Mouse (Mus musculus): Measurements from ENCODE around the gene Smarca2.
"Not testable (repeated sequence)": the region's sequence is repeated elsewhere in the genome, so short reads cannot be mapped to it uniquely, and the experiment has no call there.

The Smarca2 gene

DNA sequence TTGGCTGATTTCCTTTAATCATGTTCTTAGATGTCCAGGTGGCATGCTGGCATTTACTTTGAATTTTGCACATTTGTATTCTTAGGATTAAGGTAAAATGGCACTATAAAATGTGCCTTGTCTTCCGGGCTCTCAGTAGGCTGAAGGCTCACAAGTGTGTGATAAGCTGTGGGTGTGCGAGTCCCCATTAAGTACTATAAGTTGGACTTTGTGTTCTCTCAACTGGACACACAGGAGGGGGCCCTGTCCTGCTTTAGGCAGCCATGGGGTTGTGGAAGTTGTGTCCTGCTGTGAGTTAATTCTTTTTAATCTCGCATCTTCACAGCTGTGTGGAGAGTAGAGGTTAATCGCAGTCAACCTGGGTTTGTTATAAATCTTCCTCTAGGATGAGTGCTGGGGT, 85.7 kb downstream of the Smarca2 start:
- no peak for DNase-seq (ENCODE audit: low spot score in 2 of 2)

DNA sequence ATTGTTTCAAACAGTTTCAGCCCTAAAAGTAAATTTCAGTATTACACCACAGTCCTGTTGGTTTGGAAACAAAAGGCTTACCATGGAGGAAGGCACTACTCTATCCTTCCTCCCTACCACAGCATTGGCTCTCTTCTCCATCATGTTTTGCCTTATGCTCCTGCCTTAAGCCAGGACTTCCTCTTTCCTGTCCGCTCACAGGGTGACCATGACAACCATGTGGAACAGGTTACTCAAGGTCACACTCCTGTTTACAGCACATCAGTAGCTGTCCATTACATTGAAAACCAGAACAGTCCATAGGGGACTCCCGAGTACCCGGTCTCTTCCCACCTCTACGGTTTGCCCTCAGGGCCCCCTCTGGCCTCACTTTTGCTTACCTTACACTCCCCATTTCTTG, 92.3 kb downstream of the Smarca2 start:
- DNase-seq (ENCODE audit: low spot score in 2 of 2) = no peak

DNA sequence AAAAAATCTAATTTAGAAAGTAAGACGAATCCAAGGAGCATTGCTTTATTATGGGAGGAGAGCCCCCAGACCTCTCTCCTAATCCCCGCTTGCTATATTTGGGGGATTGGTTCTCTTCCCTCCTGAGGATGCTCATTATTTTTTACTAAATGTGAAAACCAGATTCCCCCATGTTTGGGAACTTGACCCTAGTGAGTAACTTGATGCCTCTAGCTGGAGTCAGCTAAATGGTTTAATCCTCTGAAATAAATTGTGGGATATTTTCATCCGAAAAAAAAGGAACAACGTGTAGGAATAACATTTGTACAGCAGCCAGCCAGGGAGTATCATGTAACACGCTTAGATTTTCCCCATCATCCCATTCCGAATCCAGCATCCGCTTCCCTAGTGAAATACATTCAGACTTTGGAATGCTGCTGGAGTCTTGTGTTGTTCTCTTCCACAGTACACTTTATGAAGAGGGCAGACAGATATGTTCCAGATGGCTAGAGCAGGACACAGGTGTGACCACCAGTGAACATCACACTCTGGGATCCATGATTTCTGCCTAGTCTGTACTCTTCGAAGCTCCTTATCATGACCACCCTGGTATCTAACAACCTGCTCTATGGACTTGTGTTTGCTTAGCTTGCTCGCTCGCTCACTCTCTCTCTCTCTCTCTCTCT, 99.8 kb downstream of the Smarca2 start:
- no peak for DNase-seq (ENCODE audit: low spot score in 2 of 2)

DNA sequence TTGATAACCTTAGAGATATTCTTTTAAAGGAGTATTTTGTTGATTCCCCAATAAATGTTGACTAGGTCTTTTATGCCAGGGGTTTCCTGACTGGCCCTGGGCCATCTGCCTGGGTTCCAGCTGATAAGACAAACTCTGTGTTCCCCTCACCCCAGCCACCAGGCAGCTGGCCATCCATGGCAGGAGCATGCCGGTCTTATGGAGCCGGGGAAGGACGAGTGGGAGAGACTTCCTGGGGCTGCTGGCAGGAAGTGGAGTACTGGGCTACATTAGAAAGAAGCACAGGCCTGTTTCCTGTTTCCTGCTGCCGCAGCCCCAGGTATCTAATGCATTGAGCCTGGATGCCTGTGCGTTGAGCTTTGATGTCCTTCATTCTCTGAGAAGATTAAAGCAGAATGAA, 102.1 kb downstream of the Smarca2 start:
- no peak for DNase-seq (ENCODE audit: low spot score in 2 of 2)

DNA sequence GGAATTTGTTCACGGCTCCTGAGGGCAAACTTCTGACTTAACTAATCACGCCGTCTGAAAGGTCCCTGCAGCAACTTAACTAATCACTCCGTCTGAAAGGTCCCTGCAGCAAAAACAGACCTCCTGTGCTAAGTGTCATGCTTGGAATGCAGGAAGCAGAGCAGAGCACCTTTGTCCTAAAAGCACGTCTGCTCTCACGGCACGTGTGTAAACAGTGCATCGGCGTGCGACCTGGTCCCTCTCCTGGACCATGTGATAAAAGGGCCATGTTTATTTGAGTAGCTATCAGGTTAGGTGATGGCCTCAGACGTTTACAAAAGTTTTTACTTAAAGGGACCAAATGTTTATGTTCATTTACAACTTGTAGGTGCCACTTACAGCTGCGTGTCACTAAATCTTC, 104.2 kb downstream of the Smarca2 start:
- no peak for DNase-seq (ENCODE audit: low spot score in 2 of 2)

DNA sequence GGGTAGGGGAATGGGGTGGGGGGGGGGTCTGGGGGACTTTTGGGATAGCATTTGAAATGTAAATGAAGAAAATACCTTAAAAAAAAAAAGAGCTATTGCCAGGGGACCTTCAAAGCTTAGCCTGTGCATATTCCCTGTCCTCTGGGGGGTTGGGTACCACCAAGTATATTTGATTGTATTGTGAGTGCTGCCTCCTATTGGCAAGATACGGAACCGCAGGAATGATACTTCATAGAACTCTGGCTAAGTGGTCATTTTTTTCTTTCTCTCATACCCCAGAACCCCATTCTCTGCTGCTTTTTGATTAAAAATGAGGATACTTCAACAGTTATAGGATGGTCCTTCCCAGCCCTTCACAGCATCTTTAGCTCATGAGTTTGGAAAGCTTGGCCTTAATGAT, 106.4 kb downstream of the Smarca2 start:
- DNase-seq (ENCODE audit: low spot score in 2 of 2) = no peak

DNA sequence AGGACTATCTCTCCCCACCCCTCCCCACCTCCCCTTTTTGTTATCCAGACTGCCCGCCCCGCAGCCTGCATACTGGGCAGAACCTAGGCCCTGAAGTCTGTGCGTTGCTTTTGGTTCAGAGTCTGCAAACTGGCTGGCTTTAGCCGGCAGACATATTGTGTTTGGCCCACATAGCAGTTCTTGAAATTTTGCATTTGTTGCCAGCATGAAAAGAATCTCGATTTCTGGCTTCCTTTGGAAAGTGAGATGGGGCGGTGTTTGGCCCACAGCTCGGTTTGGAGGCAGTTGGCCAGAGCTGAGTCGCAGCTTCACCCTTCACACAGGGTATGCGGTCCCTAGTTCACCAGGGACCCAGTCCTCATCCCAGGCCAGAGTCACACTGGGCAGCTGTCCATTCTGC, 111.4 kb downstream of the Smarca2 start:
- no peak for DNase-seq (ENCODE audit: low spot score in 2 of 2)

DNA sequence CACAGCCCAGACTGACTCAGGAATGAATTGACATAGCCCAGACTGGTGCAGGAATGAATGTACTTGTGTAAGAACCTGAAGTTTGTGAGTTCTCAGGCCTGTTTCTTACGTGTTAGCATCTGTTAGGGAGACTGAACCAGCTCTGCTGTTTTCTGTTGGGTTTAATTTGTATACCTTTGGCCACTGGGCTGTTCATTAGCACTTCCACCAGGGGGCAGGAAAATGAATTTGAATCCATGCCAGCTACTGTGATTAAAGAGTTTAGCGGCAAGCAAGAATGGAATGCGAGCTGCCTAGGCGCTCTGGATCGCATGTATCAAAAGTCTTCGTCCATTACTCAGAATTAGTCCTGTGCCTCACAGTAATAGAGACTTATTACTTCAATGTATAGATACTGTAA, 113.4 kb downstream of the Smarca2 start:
- DNase-seq (ENCODE audit: low spot score in 2 of 2) = peak in 1 of 2 experiments; percentile 65

DNA sequence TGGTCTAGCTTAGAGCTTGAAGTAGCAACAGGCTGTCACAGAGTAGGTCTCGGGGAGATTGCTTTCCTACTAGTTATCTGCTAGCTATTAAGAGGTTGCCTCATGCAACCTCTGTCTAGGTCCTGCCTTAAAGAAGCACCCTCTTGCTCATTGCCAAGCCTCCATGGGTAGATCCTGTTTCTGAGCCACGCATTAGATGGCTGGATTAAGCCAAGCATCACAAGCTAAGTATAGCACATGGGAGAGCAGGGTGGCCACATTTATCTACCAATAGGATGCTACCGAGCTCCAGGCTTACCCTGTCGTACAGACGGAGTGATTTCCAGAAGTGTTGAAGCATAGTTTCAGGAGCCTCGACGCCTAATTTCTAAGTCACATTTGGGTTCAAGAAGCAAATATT, 114.3 kb downstream of the Smarca2 start:
- DNase-seq (ENCODE audit: low spot score in 2 of 2) = no peak

DNA sequence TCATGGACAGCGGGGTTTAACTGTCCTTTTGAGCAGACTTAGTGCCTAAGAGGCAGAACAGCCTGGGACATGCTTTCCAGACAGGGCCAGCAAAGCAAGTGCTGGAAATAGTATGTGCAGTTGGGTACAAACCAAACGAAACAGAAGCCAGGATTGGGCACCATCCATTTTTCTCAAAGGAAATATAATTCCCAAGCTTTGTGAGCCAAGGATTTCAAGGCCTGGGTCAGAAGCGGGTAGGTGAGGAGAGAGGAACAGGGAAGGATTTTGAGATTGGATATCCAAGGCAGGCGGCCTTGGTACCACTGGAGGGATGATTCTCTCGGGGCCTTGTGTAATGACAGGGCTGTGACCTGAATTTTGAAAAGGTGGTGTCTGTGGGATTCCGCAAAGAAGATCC, 116.9 kb downstream of the Smarca2 start:
- no peak for DNase-seq (ENCODE audit: low spot score in 2 of 2)

DNA sequence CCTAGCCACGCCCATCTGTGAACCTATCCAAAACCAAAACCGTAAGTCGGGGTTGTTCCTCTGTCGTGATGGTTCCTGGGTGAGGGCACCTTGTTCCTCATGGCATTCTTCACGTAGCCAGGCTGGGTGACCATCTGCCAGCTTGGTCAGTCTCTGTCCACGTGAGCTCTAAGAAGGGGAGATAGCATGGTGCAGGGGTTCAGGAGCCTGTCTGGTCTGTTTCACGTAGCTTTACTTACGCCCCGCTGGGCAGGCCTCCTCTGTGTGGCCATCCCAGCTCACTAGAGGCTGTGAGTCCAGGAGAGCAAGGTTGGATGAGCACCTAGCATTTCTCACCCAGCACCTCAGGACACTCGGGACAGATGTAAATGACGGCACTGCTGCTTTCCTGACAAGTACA, 119.0 kb downstream of the Smarca2 start:
- no peak for DNase-seq (ENCODE audit: low spot score in 2 of 2)

DNA sequence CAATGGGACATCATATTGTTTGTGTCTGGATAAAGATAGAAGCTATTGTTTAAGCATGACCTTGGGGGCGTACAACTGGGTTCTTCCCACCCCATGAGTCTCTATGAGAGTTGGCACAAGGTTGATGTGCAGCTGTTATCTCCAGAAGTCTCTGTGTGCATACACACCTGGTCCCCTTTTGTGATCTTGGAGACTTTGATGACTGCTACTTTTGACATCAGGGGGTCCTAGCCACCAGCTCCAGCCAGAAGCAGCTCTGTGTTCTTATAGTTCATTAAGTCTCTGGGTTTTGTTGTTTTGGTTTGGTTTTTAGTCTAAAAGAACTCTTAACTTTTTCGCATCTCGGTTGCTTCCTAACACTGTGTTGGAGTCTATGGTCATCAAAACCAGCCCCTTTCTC, 119.8 kb downstream of the Smarca2 start:
- no peak for DNase-seq (ENCODE audit: low spot score in 2 of 2)

DNA sequence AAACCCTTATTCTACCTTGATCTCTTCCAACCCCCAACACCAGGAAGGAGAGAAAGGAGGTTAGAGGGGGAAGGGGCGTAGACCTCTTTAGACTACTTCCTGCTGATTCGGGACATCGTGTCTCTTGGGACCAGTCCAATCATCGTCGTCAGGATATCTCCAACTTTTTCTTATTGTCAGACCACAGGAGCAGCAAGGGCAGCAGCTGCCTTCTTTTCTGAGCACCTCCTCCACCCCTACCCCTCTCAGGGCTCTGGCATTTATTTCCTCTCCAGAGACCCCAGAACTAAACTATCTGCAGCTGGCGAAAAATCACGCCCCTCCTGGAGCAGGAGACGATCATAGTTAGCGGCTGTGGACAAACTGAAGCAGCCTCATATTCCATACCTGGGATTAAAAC, 122.9 kb downstream of the Smarca2 start:
- DNase-seq (ENCODE audit: low spot score in 2 of 2) = no peak

DNA sequence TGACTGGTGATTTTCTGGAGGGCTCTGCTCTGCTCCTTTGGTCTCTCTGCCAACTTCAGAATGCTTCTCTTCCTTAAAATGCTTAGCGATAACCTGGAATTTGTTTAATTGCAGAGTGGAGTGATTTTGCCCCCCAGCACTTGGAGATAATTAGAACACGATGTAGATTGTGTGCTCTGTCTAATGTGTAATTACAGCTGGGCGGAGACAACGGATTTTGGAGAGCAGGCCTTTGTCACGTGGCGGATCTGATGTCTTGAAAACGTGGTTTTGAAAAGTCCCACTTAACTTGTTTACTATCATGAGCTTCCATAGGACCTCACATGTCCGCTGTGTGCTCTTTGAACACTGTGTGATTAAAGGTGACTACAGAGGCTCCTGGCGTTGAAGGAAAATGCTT, 125.6 kb downstream of the Smarca2 start:
- no peak for DNase-seq (ENCODE audit: low spot score in 2 of 2)

DNA sequence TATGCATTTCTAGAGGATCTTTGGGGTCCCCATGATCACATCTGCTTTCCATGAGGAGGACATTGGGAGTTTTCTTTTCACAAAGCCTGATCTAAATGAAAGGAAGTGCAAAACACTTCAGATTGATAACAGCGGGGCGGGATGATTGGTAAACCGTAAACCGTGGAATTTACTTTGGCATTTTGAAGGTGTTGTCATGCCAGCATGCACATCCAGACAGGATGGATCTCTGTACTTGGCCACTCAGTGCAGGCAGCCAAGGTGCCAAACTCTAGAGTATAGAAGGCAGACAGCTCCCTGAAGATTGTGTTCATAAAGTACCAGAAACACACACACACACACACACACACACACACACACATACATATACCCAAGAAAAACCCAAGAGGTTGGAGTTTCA, 126.3 kb downstream of the Smarca2 start:
- no peak for DNase-seq (ENCODE audit: low spot score in 2 of 2)

DNA sequence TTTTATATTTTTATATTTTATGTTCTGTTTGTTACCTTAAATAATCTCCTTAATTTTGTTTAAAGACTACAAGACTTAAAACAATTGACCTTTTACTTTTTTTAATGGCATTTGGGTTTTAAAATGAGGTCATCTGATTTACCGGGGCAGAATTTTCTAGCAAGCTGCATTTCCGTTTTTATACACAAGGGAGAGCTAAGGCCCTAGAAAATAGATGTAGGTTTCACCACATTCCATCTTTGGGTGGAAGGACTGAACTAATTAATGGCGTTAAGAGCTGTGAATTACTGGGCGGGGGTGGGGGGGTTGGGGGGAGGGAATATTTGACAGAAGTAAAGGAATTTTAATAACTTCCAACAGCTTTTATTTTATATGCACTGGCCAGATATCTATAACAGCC, 127.0 kb downstream of the Smarca2 start:
- DNase-seq (ENCODE audit: low spot score in 2 of 2) = no peak

DNA sequence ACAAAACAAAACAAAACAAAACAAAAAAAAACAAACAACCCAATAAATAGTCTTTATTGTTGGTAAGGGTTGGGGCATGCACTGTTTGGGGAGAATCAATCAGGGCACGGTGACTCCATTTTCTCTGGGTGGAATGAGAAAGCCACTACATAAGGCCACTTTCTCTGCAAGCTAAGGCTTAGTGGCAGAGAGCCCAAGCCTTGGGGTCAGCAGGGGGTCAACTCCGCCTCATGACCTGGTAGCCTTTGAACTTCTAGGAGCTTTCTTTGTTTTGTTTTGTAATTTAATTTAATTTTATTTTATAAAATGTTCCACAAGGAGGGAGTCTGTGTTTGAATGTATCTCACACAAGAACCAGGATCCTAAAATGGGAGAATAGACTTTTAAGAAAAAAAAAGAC, 128.2 kb downstream of the Smarca2 start:
- no peak for DNase-seq (ENCODE audit: low spot score in 2 of 2)

DNA sequence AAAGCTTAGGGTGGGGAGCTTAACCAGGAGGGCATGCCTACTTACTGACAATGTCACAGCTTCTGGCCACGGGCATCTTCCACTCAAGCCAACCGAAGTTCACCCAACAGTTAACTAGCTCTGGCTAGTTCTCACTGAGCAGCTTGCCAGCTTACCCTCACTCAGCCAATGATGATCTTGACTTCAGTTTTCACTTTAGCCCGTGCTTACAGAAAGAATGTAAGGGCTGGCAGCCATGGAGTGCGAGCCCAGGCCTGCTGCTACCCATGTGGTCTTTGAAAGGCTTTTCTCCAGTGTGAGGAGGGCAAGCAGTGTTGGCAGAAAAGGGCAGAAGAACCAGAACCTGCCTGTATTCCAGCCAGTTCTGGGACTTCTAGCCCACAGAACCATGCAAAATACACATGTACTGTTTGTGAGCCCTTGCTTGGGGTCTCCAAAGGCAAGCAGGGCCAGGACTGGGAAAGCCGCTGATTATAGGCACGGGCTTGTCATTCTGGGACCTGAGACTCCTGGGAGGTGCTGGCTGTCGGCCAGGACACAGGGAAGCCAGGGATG, 128.8 kb downstream of the Smarca2 start:
- no peak for DNase-seq (ENCODE audit: low spot score in 2 of 2)

DNA sequence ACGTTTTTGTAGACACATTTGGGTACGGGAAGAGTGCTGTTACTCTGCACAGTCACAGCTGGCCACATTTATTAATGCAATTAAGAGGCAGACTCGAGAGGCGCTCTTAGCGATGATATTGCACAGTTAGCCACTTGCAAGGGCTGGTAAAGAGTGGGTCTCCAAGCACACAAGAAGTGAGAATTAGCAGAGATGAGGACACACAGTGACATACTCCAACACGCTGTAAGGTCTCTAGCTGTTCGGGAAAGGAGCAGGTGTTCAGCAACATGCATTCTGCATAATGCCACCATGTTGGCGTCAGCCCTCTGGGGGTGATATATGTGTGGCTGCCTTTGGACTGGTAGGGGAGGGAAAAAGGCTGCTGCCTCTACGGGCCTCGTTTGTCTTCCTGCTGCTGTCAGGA, 129.9 kb downstream of the Smarca2 start:
- DNase-seq (ENCODE audit: low spot score in 2 of 2) = no peak

DNA sequence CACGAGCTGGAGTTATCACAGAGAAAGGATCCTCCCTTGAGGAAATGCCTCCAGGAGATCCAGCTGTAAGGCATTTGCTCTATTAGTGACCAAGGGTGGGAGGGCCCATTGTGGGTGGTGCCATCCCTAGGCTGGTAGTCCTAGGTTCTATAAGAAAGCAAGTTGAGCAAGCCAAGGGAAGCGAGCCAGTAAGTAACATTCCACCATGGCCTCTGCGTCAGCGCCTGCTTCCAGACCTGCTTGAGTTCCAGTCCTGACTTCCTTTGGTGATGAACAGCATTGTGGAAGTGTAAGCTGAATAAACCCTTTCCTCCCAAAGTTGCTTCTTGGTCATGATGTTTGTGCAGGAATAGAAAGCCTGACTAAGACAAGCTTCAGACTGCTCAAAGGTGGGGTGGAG, 140.2 kb downstream of the Smarca2 start:
- DNase-seq (ENCODE audit: low spot score in 2 of 2) = not testable (repeated sequence)

DNA sequence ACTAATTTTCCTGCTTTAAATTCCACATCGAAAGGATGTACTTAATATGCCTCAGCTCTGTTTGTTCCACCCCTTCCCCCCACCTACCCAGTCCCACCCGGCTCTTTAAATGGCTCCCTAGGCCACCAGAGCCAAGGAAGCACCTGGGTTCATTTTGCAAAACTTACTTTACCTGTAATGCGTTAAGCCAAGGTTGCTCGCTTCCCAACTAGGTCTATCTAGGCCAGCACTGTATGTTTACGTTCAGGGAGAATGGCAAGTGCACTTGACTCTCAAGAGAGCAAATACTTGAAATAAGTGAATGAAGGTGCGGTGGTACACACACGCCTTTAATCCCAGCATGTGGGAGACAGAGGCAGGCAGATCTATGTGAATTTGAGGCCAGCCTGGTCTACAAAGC, 140.7 kb downstream of the Smarca2 start:
- DNase-seq (ENCODE audit: low spot score in 2 of 2) = no peak

DNA sequence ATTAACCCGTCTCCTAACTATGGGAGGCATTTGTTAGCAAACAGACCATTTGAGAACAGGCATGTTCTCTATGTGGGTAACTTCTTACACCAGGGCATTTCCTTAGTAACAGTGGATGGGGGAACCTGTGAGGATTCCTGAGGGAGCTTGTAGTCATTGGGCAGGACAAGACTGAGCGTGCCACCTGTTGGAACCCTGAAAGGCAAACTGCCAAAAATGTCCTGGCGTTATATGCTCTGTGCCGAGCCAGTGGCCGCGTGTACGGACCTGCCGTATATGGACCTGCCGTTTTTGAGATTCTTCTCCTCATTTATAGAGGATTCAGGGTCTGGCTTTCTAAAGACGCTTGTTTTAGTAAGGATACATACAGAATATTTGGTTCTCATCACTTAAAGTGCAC, 141.4 kb downstream of the Smarca2 start:
- no peak for DNase-seq (ENCODE audit: low spot score in 2 of 2)

DNA sequence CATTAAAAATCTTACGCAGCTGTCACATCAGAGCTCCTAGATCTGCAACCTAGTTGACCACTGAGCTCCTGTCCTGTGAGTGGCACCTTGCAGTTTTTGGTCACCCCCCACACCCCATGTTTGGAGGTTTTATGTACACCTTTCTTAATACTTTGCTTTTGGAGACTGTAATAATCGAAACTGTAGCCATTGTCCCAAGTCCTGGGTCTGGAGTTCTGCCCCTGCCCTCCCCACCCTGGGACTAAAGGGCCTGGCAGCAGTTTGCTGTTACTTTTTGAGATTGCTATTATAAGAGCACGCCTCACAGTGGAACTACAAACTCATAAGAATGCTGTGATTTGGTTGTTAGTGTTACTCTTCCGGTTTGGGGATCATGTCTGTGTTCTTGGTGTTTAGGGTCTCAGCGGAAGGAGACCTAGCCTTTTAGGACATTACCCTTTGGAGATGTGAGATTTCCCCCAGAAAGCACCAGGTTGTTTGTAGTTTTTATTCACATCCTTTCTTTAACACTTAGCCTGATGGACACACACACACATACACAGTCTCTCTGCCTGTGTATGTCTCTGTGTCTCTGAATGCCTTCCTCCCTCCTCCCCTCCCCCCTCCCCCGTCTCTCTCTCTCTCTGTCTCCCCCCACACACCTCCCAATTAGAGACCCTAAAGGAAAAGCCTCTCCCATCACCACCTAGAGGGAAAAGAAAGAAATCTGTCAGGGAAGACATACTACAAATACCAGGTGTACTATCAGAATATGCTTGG, 142.0 kb downstream of the Smarca2 start:
- DNase-seq (ENCODE audit: low spot score in 2 of 2) = no peak

Data from cerebellum, postnatal 4 days (tissue).